Mouse (Mus musculus): ENCODE data around the gene Tpm3. TPM values are rescaled to one million over a fixed set of nuclear protein-coding genes. Genes with fewer than 3 reads are reported as not detected.

The Tpm3 gene
- polyA plus RNA-seq, 1 experiment from 2014 or later: 683 TPM

DNA sequence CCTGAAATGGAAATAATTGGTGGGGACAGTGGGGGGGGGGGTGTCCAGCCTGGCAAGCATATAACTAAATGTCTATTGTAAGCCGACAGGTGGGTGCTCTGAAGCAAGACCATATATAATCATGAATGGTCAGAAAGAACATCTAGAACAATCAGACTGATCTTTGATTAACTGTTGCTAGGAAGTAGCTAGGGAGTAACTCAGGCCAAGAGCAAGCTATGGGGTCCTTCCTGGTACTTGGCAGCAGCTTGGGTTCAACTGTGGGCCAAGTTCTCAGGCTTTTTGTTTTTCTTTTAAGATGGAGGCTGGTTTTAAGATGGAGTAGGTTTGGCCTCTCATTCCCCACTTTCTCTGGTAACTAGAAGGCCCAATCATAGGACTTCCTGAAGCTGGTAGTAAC is 74.2 kb downstream of the Tpm3 start:
- Histone ChIP-seq H3K4me3 (no peak overlapping the region), H3K4me1 (no peaks in the 10 kb centered on the region), H3K27ac (no peak overlapping the region), H3K9ac (no peak overlapping the region), H3K4me2 (no peak overlapping the region), H3K9me3 (no peaks in the 10 kb centered on the region), H3K27me3 (no peaks in the 10 kb centered on the region), H3K36me3 (no peaks in the 10 kb centered on the region)
- 90% methylated on average over 1 of the region's 1 CpGs for WGBS
- no peak for ATAC-seq (ENCODE audit: borderline replicate concordance, extremely low read depth, low FRiP score, low TSS enrichment)

MicroRNAs within 50 kb of the gene (microRNA counts, 519-probe panel; counts per million panel counts)
- microRNA mmu-miR-190b: 2,759 counts per million, percentile 72 among the panel's probes with 10 or more counts

Small RNA genes within 50 kb of the gene (microRNA-seq; reads per million reads assigned to microRNA genes)
- 9.5 reads per million, percentile 27 among the genes with 10 or more reads in this experiment for gene Mir190b

Other genes starting within 250 kb of the Tpm3 start
- gene She, start 241.3 kb upstream of the Tpm3 start, polyA plus RNA-seq (2015; fragmentation: Nextera tagmentation; extraction: Ambion mirVana): 9.9 and 10.1 TPM in 2 replicates
- 3.6 TPM in 2 replicates for gene Il6ra, start 159.5 kb upstream of the Tpm3 start, polyA plus RNA-seq (2015; fragmentation: Nextera tagmentation; extraction: Ambion mirVana)
- 14.7 and 14.8 TPM in 2 replicates for gene Atp8b2, start 109.1 kb upstream of the Tpm3 start, polyA plus RNA-seq (2015; fragmentation: Nextera tagmentation; extraction: Ambion mirVana)
- 164 TPM in 2 replicates for gene Hax1, start 73.9 kb upstream of the Tpm3 start, polyA plus RNA-seq (2015; fragmentation: Nextera tagmentation; extraction: Ambion mirVana)
- 142 and 154 TPM in 2 replicates for gene 4933434E20Rik, start 21.0 kb upstream of the Tpm3 start, polyA plus RNA-seq (2015; fragmentation: Nextera tagmentation; extraction: Ambion mirVana)
- 153 and 157 TPM in 2 replicates for gene Ubap2l, start 20.0 kb upstream of the Tpm3 start, polyA plus RNA-seq (2015; fragmentation: Nextera tagmentation; extraction: Ambion mirVana)
- 0.37 and 0.40 TPM in 2 replicates for gene Nup210l, start 31.5 kb downstream of the Tpm3 start, polyA plus RNA-seq (2015; fragmentation: Nextera tagmentation; extraction: Ambion mirVana)
- 1,416 and 1,510 TPM in 2 replicates for gene Rps27, start 141.0 kb downstream of the Tpm3 start, polyA plus RNA-seq (2015; fragmentation: Nextera tagmentation; extraction: Ambion mirVana)
- gene Rab13, start 141.0 kb downstream of the Tpm3 start, polyA plus RNA-seq (2015; fragmentation: Nextera tagmentation; extraction: Ambion mirVana): 35.8 and 40.0 TPM in 2 replicates
- 90.2 and 100 TPM in 2 replicates for gene Jtb, start 158.9 kb downstream of the Tpm3 start, polyA plus RNA-seq (2015; fragmentation: Nextera tagmentation; extraction: Ambion mirVana)
- 6.0 and 6.3 TPM in 2 replicates for gene Creb3l4, start 170.9 kb downstream of the Tpm3 start, polyA plus RNA-seq (2015; fragmentation: Nextera tagmentation; extraction: Ambion mirVana)
- 94.7 and 102 TPM in 2 replicates for gene Slc39a1, start 175.5 kb downstream of the Tpm3 start, polyA plus RNA-seq (2015; fragmentation: Nextera tagmentation; extraction: Ambion mirVana)
- 19.9 and 21.1 TPM in 2 replicates for gene Crtc2, start 181.5 kb downstream of the Tpm3 start, polyA plus RNA-seq (2015; fragmentation: Nextera tagmentation; extraction: Ambion mirVana)
- gene Dennd4b, start 192.5 kb downstream of the Tpm3 start, polyA plus RNA-seq (2015; fragmentation: Nextera tagmentation; extraction: Ambion mirVana): 3.4 and 4.8 TPM in 2 replicates
- 10.6 and 11.7 TPM in 2 replicates for gene Gatad2b, start 220.5 kb downstream of the Tpm3 start, polyA plus RNA-seq (2015; fragmentation: Nextera tagmentation; extraction: Ambion mirVana)

All from lung, embryonic 15.5 days (tissue).